12 mouse cellular contexts compared by ENCODE assay signal in the genomic region with DNA sequence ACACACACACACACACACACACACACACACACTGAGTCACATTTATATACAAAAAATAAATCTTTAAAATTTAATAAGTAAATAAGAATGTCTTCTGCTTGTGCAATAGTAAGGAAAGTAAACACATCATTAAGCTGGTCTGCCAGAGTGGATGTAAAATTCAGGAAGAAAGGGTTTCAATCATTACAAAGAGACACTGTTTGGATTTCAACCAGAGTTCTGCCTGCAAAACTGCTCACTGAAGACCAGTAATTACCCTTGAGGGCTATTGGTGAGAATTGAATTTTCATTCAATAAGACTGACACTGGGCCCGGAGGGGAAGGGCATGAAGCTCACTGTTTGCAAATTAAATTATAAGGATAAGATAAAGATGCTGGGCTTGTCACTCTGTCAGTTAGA.
"Had no signal": no experiment of that assay in that cellular context is flagged by ENCODE, and none has a peak within 500 bp of the region (broad histone marks: within the 10 kb centered on the region; RNA-seq: fewer than 3 reads in every experiment).

No protein-coding gene starts in this region.

- H3K4me2 ChIP-seq: limb, embryonic 13.5 days; neural tube, embryonic 15.5 days had no signal

- H3K4me3 ChIP-seq: limb, embryonic 13.5 days; myocyte; neural tube, embryonic 15.5 days had no signal

- H3K9me3 ChIP-seq: limb, embryonic 13.5 days; neural tube, embryonic 15.5 days had no signal

- H3K27me3 ChIP-seq: limb, embryonic 13.5 days; neural tube, embryonic 15.5 days had no signal

- H3K9ac ChIP-seq: limb, embryonic 13.5 days; liver, embryonic 14.5 days; neural tube, embryonic 15.5 days had no signal

- H3K27ac ChIP-seq: limb, embryonic 13.5 days; liver, embryonic 14.5 days; neural tube, embryonic 15.5 days had no signal

- DNase-seq: kidney, adult 18-20 months; kidney, postnatal 14 days; left cerebral cortex, postnatal 4 days; lung, adult 18-20 months; right cerebral cortex, postnatal 4 days; spleen, adult 18-20 months; thymus, adult 18-20 months; thymus, postnatal 14 days had no signal

- H3K36me3 ChIP-seq: limb, embryonic 13.5 days; neural tube, embryonic 15.5 days had no signal

- H3K4me1 ChIP-seq: limb, embryonic 13.5 days; neural tube, embryonic 15.5 days had no signal
